Mouse (Mus musculus) NIH3T3 (cell line): ENCODE data around the gene Pcolce2.

Experiments
- DNase-seq: peaks from one replicate; pipeline ENCODE4 v3.0.0-alpha.2; 2012; ENCODE audit warnings: low read depth

Pcolce2 gene

GRCm38 (mm10) chr9:95654356-95654755, 17.0 kb downstream of the Pcolce2 start:
- DNase-seq, result peak; percentile 5

GRCm38 (mm10) chr9:95657941-95658340, 20.5 kb downstream of the Pcolce2 start:
- DNase-seq, result no peak

- DNase-seq, result no peak
Observed at GRCm38 (mm10) chr9:95664290-95664989, 27.0 kb downstream of the Pcolce2 start.

- DNase-seq, result no peak
Observed at GRCm38 (mm10) chr9:95665835-95666234, 28.4 kb downstream of the Pcolce2 start.

GRCm38 (mm10) chr9:95667836-95668235, 30.4 kb downstream of the Pcolce2 start:
- DNase-seq, result no peak

GRCm38 (mm10) chr9:95668306-95668705, 30.9 kb downstream of the Pcolce2 start:
- no peak for DNase-seq

GRCm38 (mm10) chr9:95672331-95672730, 34.9 kb downstream of the Pcolce2 start:
- DNase-seq, result peak; percentile 43

GRCm38 (mm10) chr9:95672760-95673159, 35.4 kb downstream of the Pcolce2 start:
- DNase-seq, result no peak

GRCm38 (mm10) chr9:95675064-95675699, 37.8 kb downstream of the Pcolce2 start:
- DNase-seq, result no peak

- no peak for DNase-seq
Observed at GRCm38 (mm10) chr9:95676021-95676420, 38.6 kb downstream of the Pcolce2 start.

GRCm38 (mm10) chr9:95679966-95680365, 42.6 kb downstream of the Pcolce2 start:
- DNase-seq, result no peak

GRCm38 (mm10) chr9:95680691-95681090, 43.3 kb downstream of the Pcolce2 start:
- DNase-seq, result no peak

GRCm38 (mm10) chr9:95685660-95686440, 48.4 kb downstream of the Pcolce2 start:
- no peak for DNase-seq

GRCm38 (mm10) chr9:95688064-95688463, 50.7 kb downstream of the Pcolce2 start:
- DNase-seq, result peak; percentile 22

GRCm38 (mm10) chr9:95692823-95693222, 55.4 kb downstream of the Pcolce2 start:
- DNase-seq, result no peak

- no peak for DNase-seq
Observed at GRCm38 (mm10) chr9:95693528-95694100, 56.2 kb downstream of the Pcolce2 start.

- DNase-seq, result no peak
Observed at GRCm38 (mm10) chr9:95694526-95694925, 57.1 kb downstream of the Pcolce2 start.

- no peak for DNase-seq
Observed at GRCm38 (mm10) chr9:95695023-95695422, 57.6 kb downstream of the Pcolce2 start.

GRCm38 (mm10) chr9:95696581-95696980, 59.2 kb downstream of the Pcolce2 start:
- no peak for DNase-seq

GRCm38 (mm10) chr9:95697808-95698207, 60.4 kb downstream of the Pcolce2 start:
- peak; percentile 57 for DNase-seq

- DNase-seq, result no peak
Observed at GRCm38 (mm10) chr9:95699273-95699672, 61.9 kb downstream of the Pcolce2 start.

GRCm38 (mm10) chr9:95704078-95704477, 66.7 kb downstream of the Pcolce2 start:
- no peak for DNase-seq

- no peak for DNase-seq
Observed at GRCm38 (mm10) chr9:95705371-95705770, 68.0 kb downstream of the Pcolce2 start.
